Mouse (Mus musculus) neural tube, embryonic 14.5 days (tissue): ENCODE data around the gene Lipf. TPM values are rescaled to one million over a fixed set of nuclear protein-coding genes. Genes with fewer than 3 reads are reported as not detected.

Source experiments
- ATAC-seq: fragments of 200-750 bp; cut with Nextera tagmentation; 2 replicates; pipeline ENCODE4 v1.8.0; 2017; ENCODE audit warnings: low read depth, mild to moderate bottlenecking, moderate TSS enrichment, moderate library complexity
- H3K27ac ChIP-seq: fragments of 300-500 bp; sonication (generic); 2 replicates; pipeline ENCODE4 v1.5.1; 2014; ENCODE audit warnings: low read depth, mild to moderate bottlenecking, control low read depth, low read length, moderate library complexity, mixed read lengths
- H3K27me3 ChIP-seq: fragments of 300-500 bp; sonication (generic); 2 replicates; pipeline ENCODE4 v1.6.1; 2014; ENCODE audit warnings: low read length; ENCODE audit not compliant: control insufficient read depth, insufficient read depth
- H3K36me3 ChIP-seq: fragments of 300-500 bp; sonication (generic); 2 replicates; pipeline ENCODE4 v1.6.1; 2014; ENCODE audit warnings: low read length, mixed read lengths; ENCODE audit not compliant: control insufficient read depth, insufficient read depth
- H3K4me1 ChIP-seq: fragments of 300-500 bp; sonication (generic); 2 replicates; pipeline ENCODE4 v1.6.1; 2014; ENCODE audit warnings: low read length; ENCODE audit not compliant: control insufficient read depth, insufficient read depth
- H3K4me2 ChIP-seq: fragments of 300-500 bp; sonication (generic); 2 replicates; pipeline ENCODE4 v1.6.1; 2014; ENCODE audit warnings: mild to moderate bottlenecking, low read depth, low read length, control low read depth
- H3K4me3 ChIP-seq: fragments of 300-500 bp; sonication (generic); 2 replicates; pipeline ENCODE4 v1.5.1; 2014; ENCODE audit warnings: low read depth, low read length, control low read depth, mixed read lengths
- H3K9ac ChIP-seq: fragments of 300-500 bp; sonication (generic); replicated peaks from 2 replicates; pipeline ENCODE4 v1.6.1; 2014; ENCODE audit warnings: low read depth, mild to moderate bottlenecking, control low read depth, low read length, mixed read lengths
- H3K9me3 ChIP-seq: fragments of 300-500 bp; sonication (generic); 2 replicates; pipeline ENCODE4 v1.6.1; 2016; ENCODE audit warnings: low read length; ENCODE audit not compliant: control insufficient read depth
- WGBS: fragments of 180-500 bp; shearing (Covaris S2); extraction: QIAGEN DNeasy Blood & Tissue Kit; methylation state at CpG from one replicate; pipeline ENCODE4 v1.1.7; 2014; 5-methylcytosine and 5-hydroxymethylcytosine counted together
- polyA plus RNA-seq: library from polyadenylated mRNA; unstranded; fragments of >200 nt; fragmentation: Nextera tagmentation; extraction: Ambion mirVana; gene quantifications from 2 replicates; pipeline ENCODE4 v1.2.1, GENCODE M21; 2014

The Lipf gene
- not detected in 2 replicates for polyA plus RNA-seq

DNA sequence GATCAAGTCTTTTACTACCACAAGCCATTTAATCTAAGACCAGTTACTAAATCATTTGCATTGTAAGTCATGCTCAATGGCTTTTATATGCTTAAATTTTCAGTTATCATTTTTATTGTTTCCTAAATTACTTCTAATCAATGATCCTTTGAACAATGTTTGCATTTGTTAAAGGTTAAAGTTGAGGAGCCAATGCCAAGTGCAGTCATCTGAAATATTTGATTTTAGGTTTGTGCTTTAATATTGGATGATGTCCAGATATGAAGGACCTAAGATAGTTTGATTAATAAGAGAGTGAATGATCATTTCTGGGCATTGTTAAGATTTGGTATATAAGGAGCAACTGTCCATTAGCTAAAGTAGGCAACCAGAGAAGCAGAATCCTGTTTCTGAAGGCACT lies at the start of gene Lipf:
Gene Lipf (plus strand): TSS at position 301 of the 400 bp plus-strand sequence.
- Histone ChIP-seq H3K4me2 (no peak within 1 kb of the TSS), H3K4me1 (no peaks in the 10 kb centered on the region), H3K9ac (no peak within 1 kb of the TSS), H3K27me3 (no peaks in the 10 kb centered on the region), H3K36me3 (no peaks in the 10 kb centered on the region), H3K9me3 (no peaks in the 10 kb centered on the region), H3K27ac (no peak within 1 kb of the TSS), H3K4me3 (no peak within 1 kb of the TSS)
- ATAC-seq, result no peak

DNA sequence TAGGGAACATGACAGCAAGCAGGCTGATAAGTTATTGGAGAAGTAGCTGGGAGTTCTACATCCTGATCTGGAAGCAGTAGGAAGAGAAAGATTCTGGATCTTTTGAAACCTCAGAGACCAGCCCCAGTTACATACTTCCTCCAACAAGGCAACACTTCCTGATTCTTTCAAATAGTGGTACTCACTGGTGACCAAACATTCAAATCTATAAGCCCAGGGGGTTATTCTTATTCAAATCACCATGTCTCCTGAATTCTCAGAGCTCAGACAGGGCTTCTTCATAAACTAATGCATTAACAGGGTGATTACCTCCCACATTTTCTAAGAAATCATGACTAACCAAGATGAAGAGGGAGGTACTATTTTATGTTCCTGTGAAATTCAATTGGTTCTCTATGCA lies 36.9 kb upstream of the Lipf start:
- H3K4me1 ChIP-seq, result no peaks in the 10 kb centered on the region
- H3K9me3 ChIP-seq, result no peaks in the 10 kb centered on the region
- no peak overlapping the region for H3K9ac ChIP-seq
- no peak overlapping the region for H3K4me2 ChIP-seq
- H3K4me3 ChIP-seq, result no peak overlapping the region
- no peaks in the 10 kb centered on the region for H3K36me3 ChIP-seq
- no peak for ATAC-seq
- no peaks in the 10 kb centered on the region for H3K27me3 ChIP-seq
- no peak overlapping the region for H3K27ac ChIP-seq

DNA sequence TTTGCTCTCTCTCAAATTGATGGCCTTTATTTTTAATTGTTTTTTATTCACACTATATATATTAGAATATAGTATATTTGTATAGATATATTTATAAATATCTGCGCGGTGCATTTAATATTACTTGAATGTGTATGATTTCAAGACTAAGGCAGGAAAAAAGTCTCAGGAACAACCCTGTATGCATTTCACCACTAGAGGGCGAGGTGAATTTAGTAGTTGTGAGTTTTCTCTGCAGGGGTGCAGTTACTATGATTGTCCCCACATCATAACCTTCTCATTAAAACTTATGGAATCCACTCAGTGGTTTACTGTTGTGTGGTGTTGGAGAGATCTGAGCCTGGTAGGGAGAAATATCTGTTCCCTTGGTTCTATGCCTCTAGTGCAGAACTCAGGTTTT lies 18.0 kb downstream of the Lipf start:
- Histone ChIP-seq H3K9ac (no peak overlapping the region), H3K4me1 (no peaks in the 10 kb centered on the region), H3K27ac (no peak overlapping the region), H3K9me3 (no peaks in the 10 kb centered on the region), H3K4me3 (no peak overlapping the region), H3K4me2 (no peak overlapping the region), H3K36me3 (no peaks in the 10 kb centered on the region), H3K27me3 (no peaks in the 10 kb centered on the region)
- WGBS, result 50% methylated on average over 3 of the region's 3 CpGs
- no peak for ATAC-seq

DNA sequence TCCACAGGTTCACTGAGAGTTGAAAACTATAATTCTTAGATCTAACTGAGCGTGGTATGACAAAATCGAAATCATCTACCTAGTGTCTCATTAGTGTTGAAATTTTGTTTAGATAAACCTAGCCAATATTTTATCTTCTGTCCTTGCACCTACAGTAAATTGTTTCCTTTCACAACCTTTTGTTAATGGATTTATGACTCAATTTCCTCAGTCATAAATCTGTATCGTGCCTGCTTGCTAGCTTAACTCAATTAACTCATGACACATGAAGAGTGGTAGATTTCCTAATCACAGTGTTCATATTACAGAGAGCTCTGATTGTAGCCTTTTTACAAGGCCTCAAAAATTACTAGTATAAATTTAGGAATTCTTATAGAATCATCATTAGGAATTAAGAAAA lies 22.1 kb downstream of the Lipf start:
- Histone ChIP-seq H3K9me3 (no peaks in the 10 kb centered on the region), H3K4me2 (no peak overlapping the region), H3K36me3 (no peaks in the 10 kb centered on the region), H3K4me1 (no peaks in the 10 kb centered on the region), H3K4me3 (no peak overlapping the region), H3K27me3 (no peaks in the 10 kb centered on the region), H3K9ac (no peak overlapping the region), H3K27ac (no peak overlapping the region)
- 73% methylated on average over 3 of the region's 3 CpGs for WGBS
- ATAC-seq, result no peak

DNA sequence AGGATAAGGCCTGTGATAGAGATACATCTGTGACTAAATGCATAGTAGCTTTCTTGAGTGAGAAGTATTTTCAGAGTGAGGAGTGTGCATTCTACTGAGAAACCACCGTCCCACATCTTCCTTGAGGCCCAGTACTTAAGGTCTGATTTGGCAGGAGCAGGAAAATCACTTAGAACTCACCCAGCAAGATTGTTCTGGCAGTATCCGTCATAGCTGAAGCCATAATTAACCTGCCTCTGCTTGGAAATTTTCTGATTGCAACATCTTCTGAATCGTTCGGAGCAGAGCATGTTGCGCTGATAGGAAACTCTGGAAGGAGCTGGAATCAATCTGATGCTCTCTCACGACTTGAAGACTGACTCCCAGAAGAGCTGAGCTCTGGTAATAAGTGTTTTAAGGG lies 47.0 kb downstream of the Lipf start, which contains the start of gene Lipk:
Gene Lipk (plus strand): TSS at position 289 of the 400 bp plus-strand sequence.
- Histone ChIP-seq H3K4me1 (no peaks in the 10 kb centered on the region), H3K9ac (no peak within 1 kb of the TSS), H3K36me3 (no peaks in the 10 kb centered on the region), H3K4me3 (no peak within 1 kb of the TSS), H3K4me2 (no peak within 1 kb of the TSS), H3K9me3 (no peaks in the 10 kb centered on the region), H3K27ac (no peak within 1 kb of the TSS), H3K27me3 (no peaks in the 10 kb centered on the region)
- ATAC-seq, result no peak
- WGBS, result 88% methylated on average over 6 of the region's 6 CpGs

DNA sequence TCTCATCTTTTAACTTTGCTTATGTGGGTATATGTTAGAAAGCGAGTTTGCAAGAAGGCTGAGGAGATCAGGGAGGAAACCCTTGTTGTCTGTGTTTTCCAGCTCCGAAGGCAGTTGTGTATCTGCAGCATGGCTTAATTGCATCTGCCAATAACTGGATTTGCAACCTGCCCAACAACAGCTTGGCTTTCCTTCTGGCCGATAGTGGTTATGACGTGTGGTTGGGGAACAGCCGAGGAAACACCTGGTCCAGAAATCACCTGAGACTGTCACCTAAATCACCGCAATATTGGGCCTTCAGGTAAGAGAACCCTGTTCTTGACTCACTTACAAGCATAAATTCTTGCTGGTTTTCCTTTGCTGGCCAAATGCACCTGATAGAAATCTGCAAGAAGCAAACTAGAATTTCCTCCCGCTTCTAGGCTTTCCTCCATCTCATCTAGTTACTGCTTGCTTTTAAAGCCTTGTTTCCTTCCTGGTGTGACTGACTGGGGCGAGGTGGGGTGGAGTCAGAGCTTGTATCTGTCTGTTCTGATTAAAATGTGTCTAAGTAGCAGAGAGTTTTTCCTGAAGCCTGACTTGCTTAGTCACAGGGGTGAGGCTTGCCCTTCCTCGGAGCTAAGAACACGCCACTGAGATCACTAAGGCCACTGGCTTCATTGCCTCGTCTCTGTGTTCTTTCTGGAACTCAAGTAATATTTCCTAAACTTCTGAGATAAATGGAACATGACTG lies 60.6 kb downstream of the Lipf start:
- no peak overlapping the region for H3K9ac ChIP-seq
- H3K27ac ChIP-seq, result no peak overlapping the region
- no peaks in the 10 kb centered on the region for H3K27me3 ChIP-seq
- no peak for ATAC-seq
- no peaks in the 10 kb centered on the region for H3K36me3 ChIP-seq
- H3K9me3 ChIP-seq, result no peaks in the 10 kb centered on the region
- 90% methylated on average over 11 of the region's 11 CpGs for WGBS
- H3K4me2 ChIP-seq, result no peak overlapping the region
- H3K4me1 ChIP-seq, result no peaks in the 10 kb centered on the region
- no peak overlapping the region for H3K4me3 ChIP-seq

DNA sequence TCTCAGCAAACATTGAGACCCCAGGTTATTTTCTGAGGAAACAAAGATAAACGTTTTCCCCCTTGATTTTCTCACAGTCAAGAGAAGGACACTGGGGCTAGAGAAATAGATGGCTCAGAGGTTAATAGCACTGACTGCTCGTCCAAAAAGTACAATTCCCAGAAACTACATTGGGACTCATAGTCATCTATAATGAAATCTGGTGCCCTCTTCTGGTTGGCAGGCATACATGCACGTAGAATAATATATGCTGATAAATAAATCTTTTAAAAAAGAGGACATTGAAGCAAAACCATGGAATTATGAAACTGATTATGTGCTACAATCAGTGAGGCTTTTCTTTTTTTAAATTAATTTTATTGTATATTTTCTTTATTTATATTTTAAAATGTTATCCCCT lies 61.8 kb downstream of the Lipf start:
- Histone ChIP-seq H3K9ac (no peak overlapping the region), H3K4me3 (no peak overlapping the region), H3K27ac (no peak overlapping the region), H3K27me3 (no peaks in the 10 kb centered on the region), H3K4me1 (no peaks in the 10 kb centered on the region), H3K9me3 (no peaks in the 10 kb centered on the region), H3K4me2 (no peak overlapping the region), H3K36me3 (no peaks in the 10 kb centered on the region)
- no peak for ATAC-seq
- 45% methylated on average over 3 of the region's 3 CpGs for WGBS

Other genes starting within 250 kb of the Lipf start
- 0.58 and 1.2 TPM in 2 replicates for gene Lipo2, start 209.8 kb upstream of the Lipf start, polyA plus RNA-seq
- gene Lipo3, start 199.2 kb upstream of the Lipf start, polyA plus RNA-seq, result 14.9 and 15.0 TPM in 2 replicates
- gene Lipo1, start 173.7 kb upstream of the Lipf start, polyA plus RNA-seq, result not detected in 2 replicates
- gene Lipk, start 47.1 kb downstream of the Lipf start, polyA plus RNA-seq, result not detected in 2 replicates
- gene Lipn, start 106.2 kb downstream of the Lipf start, polyA plus RNA-seq, result not detected in 2 replicates
- not detected in 2 replicates for gene Lipm, start 139.7 kb downstream of the Lipf start, polyA plus RNA-seq
- gene Ankrd22, start 204.9 kb downstream of the Lipf start, polyA plus RNA-seq, result not detected in 2 replicates
- gene Stambpl1, start 231.0 kb downstream of the Lipf start, polyA plus RNA-seq, result 20.7 and 25.7 TPM in 2 replicates